Mouse (Mus musculus): Measurements from ENCODE around the gene Ang5. TPM values are rescaled to one million over a fixed set of nuclear protein-coding genes. Genes with fewer than 3 reads are reported as not detected.

The Ang5 gene
- total and polyA plus RNA-seq, 3 experiments: not detected

Other genes with a start within 250 kb of the Ang5 start
- not detected in 2 replicates for gene Gm16506, start 229.6 kb upstream of the Ang5 start, total RNA-seq (2014; fragmentation: Nextera tagmentation)
- gene Gm16506, start 229.6 kb upstream of the Ang5 start, total RNA-seq (2017): 0.11 TPM in 1 of 2 replicates, not detected in the other
- not detected in 2 replicates for gene Gm16506, start 229.6 kb upstream of the Ang5 start, polyA plus RNA-seq (2012)
- gene Gm6526, start 209.2 kb upstream of the Ang5 start, total RNA-seq (2014; fragmentation: Nextera tagmentation): 0.60 and 2.7 TPM in 2 replicates
- 0.35 and 0.66 TPM in 2 replicates for gene Gm6526, start 209.2 kb upstream of the Ang5 start, total RNA-seq (2017)
- gene Gm6526, start 209.2 kb upstream of the Ang5 start, polyA plus RNA-seq (2012): not detected in 2 replicates
- not detected in 2 replicates for gene Gm8180, start 172.3 kb upstream of the Ang5 start, total RNA-seq (2014; fragmentation: Nextera tagmentation)
- gene Gm8180, start 172.3 kb upstream of the Ang5 start, total RNA-seq (2017): not detected in 2 replicates
- not detected in 2 replicates for gene Gm8180, start 172.3 kb upstream of the Ang5 start, polyA plus RNA-seq (2012)
- gene Ear1, start 81.6 kb upstream of the Ang5 start, total RNA-seq (2014; fragmentation: Nextera tagmentation): not detected in 2 replicates
- gene Ear1, start 81.6 kb upstream of the Ang5 start, total RNA-seq (2017): 0.44 TPM in 1 of 2 replicates, not detected in the other
- gene Ear1, start 81.6 kb upstream of the Ang5 start, polyA plus RNA-seq (2012): not detected in 2 replicates
- not detected in 2 replicates for gene Ear10, start 33.5 kb upstream of the Ang5 start, total RNA-seq (2014; fragmentation: Nextera tagmentation)
- gene Ear10, start 33.5 kb upstream of the Ang5 start, total RNA-seq (2017): not detected in 2 replicates
- not detected in 2 replicates for gene Ear10, start 33.5 kb upstream of the Ang5 start, polyA plus RNA-seq (2012)
- gene Gm8113, start 31.7 kb upstream of the Ang5 start, total RNA-seq (2014; fragmentation: Nextera tagmentation): not detected in 2 replicates
- 0.05 and 0.06 TPM in 2 replicates for gene Gm8113, start 31.7 kb upstream of the Ang5 start, total RNA-seq (2017)
- not detected in 2 replicates for gene Gm8113, start 31.7 kb upstream of the Ang5 start, polyA plus RNA-seq (2012)
- gene Ang6, start 45.2 kb downstream of the Ang5 start, total RNA-seq (2014; fragmentation: Nextera tagmentation): not detected in 2 replicates
- gene Ang6, start 45.2 kb downstream of the Ang5 start, total RNA-seq (2017): 0.55 TPM in 1 of 2 replicates, not detected in the other
- gene Ang6, start 45.2 kb downstream of the Ang5 start, polyA plus RNA-seq (2012): not detected in 2 replicates
- gene Ear2, start 145.6 kb downstream of the Ang5 start, total RNA-seq (2014; fragmentation: Nextera tagmentation): not detected in 2 replicates
- 0.35 TPM in 1 of 2 replicates, not detected in the other for gene Ear2, start 145.6 kb downstream of the Ang5 start, total RNA-seq (2017)
- not detected in 2 replicates for gene Ear2, start 145.6 kb downstream of the Ang5 start, polyA plus RNA-seq (2012)
- gene Gm3327, start 166.8 kb downstream of the Ang5 start, total RNA-seq (2014; fragmentation: Nextera tagmentation): not detected in 2 replicates
- 0.16 TPM in 1 of 2 replicates, not detected in the other for gene Gm3327, start 166.8 kb downstream of the Ang5 start, total RNA-seq (2017)
- not detected in 2 replicates for gene Gm3327, start 166.8 kb downstream of the Ang5 start, polyA plus RNA-seq (2012)
- not detected in 2 replicates for gene Gm8212, start 240.6 kb downstream of the Ang5 start, total RNA-seq (2014; fragmentation: Nextera tagmentation)
- not detected in 2 replicates for gene Gm8212, start 240.6 kb downstream of the Ang5 start, total RNA-seq (2017)
- gene Gm8212, start 240.6 kb downstream of the Ang5 start, polyA plus RNA-seq (2012): 0.03 TPM in 1 of 2 replicates, not detected in the other

Data from G1E (cell line).